Mouse (Mus musculus): ENCODE results near the gene Foxf1.

The Foxf1 gene

GRCm38 (mm10) chr8:121083093-121083935, 872 bp upstream of the Foxf1 start:
- peak; percentile 54 for DNase-seq

GRCm38 (mm10) chr8:121083936-121084209, 313 bp upstream of the Foxf1 start:
- DNase-seq = no peak

GRCm38 (mm10) chr8:121085011-121085410, 825 bp downstream of the Foxf1 start:
- no peak for DNase-seq

GRCm38 (mm10) chr8:121085561-121085960, 1.4 kb downstream of the Foxf1 start:
- no peak for DNase-seq

- DNase-seq = no peak
Measured at GRCm38 (mm10) chr8:121086004-121086900, 2.1 kb downstream of the Foxf1 start.

GRCm38 (mm10) chr8:121088281-121088680, 4.1 kb downstream of the Foxf1 start:
- no peak for DNase-seq

- no peak for DNase-seq
Measured at GRCm38 (mm10) chr8:121088871-121089630, 4.9 kb downstream of the Foxf1 start.

GRCm38 (mm10) chr8:121089631-121090380, 5.6 kb downstream of the Foxf1 start:
- no peak for DNase-seq

GRCm38 (mm10) chr8:121090716-121091115, 6.5 kb downstream of the Foxf1 start:
- no peak for DNase-seq

- DNase-seq = no peak
Measured at GRCm38 (mm10) chr8:121092141-121092540, 8.0 kb downstream of the Foxf1 start.

- peak; percentile 84 for DNase-seq
Measured at GRCm38 (mm10) chr8:121092627-121093026, 8.4 kb downstream of the Foxf1 start.

- no peak for DNase-seq
Measured at GRCm38 (mm10) chr8:121093496-121093895, 9.3 kb downstream of the Foxf1 start.

GRCm38 (mm10) chr8:121104049-121104818, 20.0 kb downstream of the Foxf1 start:
- DNase-seq = peak; percentile 74

GRCm38 (mm10) chr8:121107668-121108656, 23.8 kb downstream of the Foxf1 start, which contains the start of gene Mthfsd:
TSS of gene Mthfsd (minus strand) at chr8:121108392.
- DNase-seq = peak; percentile 99

GRCm38 (mm10) chr8:121108657-121109056, 24.5 kb downstream of the Foxf1 start:
- no peak for DNase-seq

GRCm38 (mm10) chr8:121111145-121111907, 27.1 kb downstream of the Foxf1 start:
- DNase-seq = no peak

- peak; percentile 97 for DNase-seq
Measured at GRCm38 (mm10) chr8:121113261-121113660, 29.1 kb downstream of the Foxf1 start.

GRCm38 (mm10) chr8:121115136-121115535, 30.9 kb downstream of the Foxf1 start:
- no peak for DNase-seq

GRCm38 (mm10) chr8:121115948-121116347, 31.8 kb downstream of the Foxf1 start, which contains the start of gene Foxc2:
TSS of gene Foxc2 (plus strand) at chr8:121116171.
- peak; percentile 93 for DNase-seq

Measured in kidney, adult 9 months (tissue).